Mouse (Mus musculus) ES-Bruce4 (cell line): Measurements from ENCODE around the gene Cdh4.

Experiments
- CTCF ChIP-seq: IDR thresholded peaks from one replicate; pipeline ENCODE4 v1.8.1; 2011; ENCODE audit warnings: low read depth, low read length
- EP300 ChIP-seq: IDR thresholded peaks from 2 replicates; pipeline ENCODE4 v1.6.1; 2011; ENCODE audit warnings: low read depth, low read length; ENCODE audit not compliant: insufficient read depth

GRCm38 (mm10) chr2:179565611-179566010 is 123.4 kb downstream of the Cdh4 start:
- TF ChIP-seq CTCF (no peak), EP300 (no peak)
